Mouse (Mus musculus) intestine, postnatal 0 days (tissue): ENCODE results near the gene Entpd8. TPM values are rescaled to one million over a fixed set of nuclear protein-coding genes. Genes with fewer than 3 reads are reported as not detected.

Experiments
- ATAC-seq: fragments of 200-750 bp; cut with Nextera tagmentation; 2 replicates; pipeline ENCODE4 v1.8.0; 2017; ENCODE audit warnings: mild to moderate bottlenecking, moderate TSS enrichment, moderate library complexity
- H3K27ac ChIP-seq: fragments of 300-500 bp; sonication (generic); 2 replicates; pipeline ENCODE4 v1.5.1; 2014; ENCODE audit warnings: mild to moderate bottlenecking, low read depth, low read length, moderate library complexity
- H3K27me3 ChIP-seq: fragments of 300-500 bp; sonication (generic); replicated peaks from 2 replicates; pipeline ENCODE4 v1.6.1; 2014; ENCODE audit warnings: low read length, mixed read lengths; ENCODE audit not compliant: control insufficient read depth, insufficient read depth
- H3K36me3 ChIP-seq: fragments of 300-500 bp; sonication (generic); 2 replicates; pipeline ENCODE4 v1.6.1; 2014; ENCODE audit warnings: mild to moderate bottlenecking, moderate library complexity; ENCODE audit not compliant: control insufficient read depth, insufficient read depth
- H3K4me1 ChIP-seq: fragments of 300-500 bp; sonication (generic); replicated peaks from 2 replicates; pipeline ENCODE4 v1.6.1; 2014; ENCODE audit warnings: antibody characterized with exemption, low read length, mixed read lengths; ENCODE audit not compliant: control insufficient read depth, insufficient read depth
- H3K4me2 ChIP-seq: fragments of 300-500 bp; sonication (generic); replicated peaks from 2 replicates; pipeline ENCODE4 v1.6.1; 2014; ENCODE audit warnings: low read depth, mild to moderate bottlenecking, moderate library complexity
- H3K4me3 ChIP-seq: fragments of 300-500 bp; sonication (generic); 2 replicates; pipeline ENCODE4 v1.5.1; 2014; ENCODE audit warnings: low read depth, low read length
- H3K9ac ChIP-seq: fragments of 300-500 bp; sonication (generic); 2 replicates; pipeline ENCODE4 v1.6.1; 2014; ENCODE audit warnings: mild to moderate bottlenecking, low read depth, low read length
- H3K9me3 ChIP-seq: fragments of 300-500 bp; sonication (generic); 2 replicates; pipeline ENCODE4 v1.6.1; 2016; ENCODE audit warnings: mixed run types; ENCODE audit not compliant: control insufficient read depth
- CTCF ChIP-seq: sonication (generic); IDR thresholded peaks from 2 replicates; pipeline ENCODE4 v1.5.1; 2016; ENCODE audit warnings: low read depth, mild to moderate bottlenecking, control low read depth, antibody characterized with exemption, moderate library complexity
- WGBS: fragments of 180-500 bp; shearing (Covaris S2); extraction: QIAGEN DNeasy Blood & Tissue Kit; methylation state at CpG from one replicate; pipeline ENCODE4 v1.1.7; 2014; 5-methylcytosine and 5-hydroxymethylcytosine counted together
- polyA plus RNA-seq: library from polyadenylated mRNA; unstranded; fragments of >200 nt; fragmentation: Nextera tagmentation; extraction: Ambion mirVana; gene quantifications from 2 replicates; pipeline ENCODE4 v1.2.1, GENCODE M21; 2015

The Entpd8 gene
- polyA plus RNA-seq, 1 experiment from 2014 or later = 25.9 TPM

- no peaks in the 10 kb centered on the region for H3K27me3 ChIP-seq
- peak; percentile 74 for TF ChIP-seq CTCF
- H3K4me1 ChIP-seq = no peaks in the 10 kb centered on the region
- H3K4me3 ChIP-seq = no peak overlapping the region
- H3K9me3 ChIP-seq = no peaks in the 10 kb centered on the region
- H3K9ac ChIP-seq = no peak overlapping the region
- WGBS = 55% methylated on average over 5 of the region's 5 CpGs
- H3K36me3 ChIP-seq = no peaks in the 10 kb centered on the region
- H3K27ac ChIP-seq = no peak overlapping the region
- ATAC-seq = peak; percentile 21; the same call in 1 of the 2 replicates
- no peak overlapping the region for H3K4me2 ChIP-seq
These were observed 18.9 kb downstream of the Entpd8 start for GRCm38 (mm10) chr2:25098956-25099355.

DNA sequence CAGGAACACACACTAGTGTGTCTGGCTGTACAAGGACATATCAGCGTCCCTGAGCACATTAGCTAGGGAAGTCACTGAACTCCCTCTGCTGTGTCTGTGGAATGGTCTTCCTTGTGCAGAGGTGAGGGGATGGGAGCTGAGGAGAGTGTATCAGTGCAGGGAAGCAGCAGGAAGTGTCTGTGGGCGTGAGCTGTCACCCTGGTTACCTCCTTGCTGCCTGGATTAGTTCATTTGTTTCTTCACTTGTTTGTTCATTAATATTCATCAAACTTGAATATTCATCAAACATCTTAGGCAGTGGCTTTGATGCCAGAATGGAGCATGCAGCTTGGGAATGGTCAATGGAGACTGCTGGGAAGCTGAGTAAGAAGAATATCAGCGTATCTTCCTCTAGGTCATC lies 19.6 kb downstream of the Entpd8 start:
- no peaks in the 10 kb centered on the region for H3K4me1 ChIP-seq
- no peak overlapping the region for H3K9ac ChIP-seq
- H3K36me3 ChIP-seq = no peaks in the 10 kb centered on the region
- no peak for ATAC-seq
- no peaks in the 10 kb centered on the region for H3K27me3 ChIP-seq
- 83% methylated on average over 3 of the region's 3 CpGs for WGBS
- no peak overlapping the region for H3K4me3 ChIP-seq
- no peak overlapping the region for H3K4me2 ChIP-seq
- no peak overlapping the region for H3K27ac ChIP-seq
- H3K9me3 ChIP-seq = no peaks in the 10 kb centered on the region
- no peak for TF ChIP-seq CTCF

DNA sequence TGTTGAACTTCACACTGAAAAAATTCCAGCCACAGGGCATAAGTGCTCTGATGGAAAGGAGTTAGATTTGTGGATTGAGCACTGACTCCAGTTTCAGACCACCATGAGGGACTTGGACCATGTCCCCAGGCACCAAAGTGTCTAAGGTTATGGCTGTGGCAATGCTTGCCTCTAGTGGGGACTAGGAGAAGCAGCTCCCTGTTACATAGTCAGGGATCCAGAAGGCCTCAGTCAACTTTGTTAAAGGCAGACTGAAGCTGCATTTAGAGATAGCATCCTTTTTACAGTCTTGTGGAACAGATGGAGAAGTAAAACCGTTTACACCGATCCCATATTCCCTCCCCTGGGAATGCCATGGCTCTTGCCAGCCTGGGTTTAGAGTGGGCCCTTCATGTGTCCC lies 24.0 kb downstream of the Entpd8 start:
- Histone ChIP-seq H3K4me1 (no peaks in the 10 kb centered on the region), H3K36me3 (no peaks in the 10 kb centered on the region), H3K9me3 (no peaks in the 10 kb centered on the region), H3K4me2 (no peak overlapping the region), H3K27ac (no peak overlapping the region), H3K27me3 (no peaks in the 10 kb centered on the region), H3K4me3 (no peak overlapping the region), H3K9ac (no peak overlapping the region)
- no peak for ATAC-seq
- TF ChIP-seq CTCF = no peak
- whole genome bisulfite sequencing = 85% methylated on average over 2 of the region's 2 CpGs

DNA sequence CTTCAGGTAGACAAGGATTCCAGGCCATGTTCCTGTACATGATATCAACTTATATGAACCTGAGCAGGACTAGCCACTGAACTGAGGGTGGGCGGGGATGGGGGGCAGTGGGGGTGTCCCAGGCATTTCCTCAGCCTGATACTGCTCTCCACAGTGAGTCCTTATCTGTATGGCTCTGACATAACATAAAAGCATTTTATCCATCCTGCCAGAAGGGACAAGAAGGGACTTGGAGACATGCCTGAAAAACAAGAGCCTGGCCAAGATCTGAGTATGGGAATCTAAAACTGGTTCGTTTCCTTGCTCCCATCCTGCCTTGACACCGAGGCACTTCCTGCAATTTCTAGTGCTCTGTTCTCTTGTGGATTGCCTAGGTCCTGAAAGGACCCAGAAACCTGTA lies 25.9 kb downstream of the Entpd8 start:
- H3K9ac ChIP-seq = no peak overlapping the region
- H3K36me3 ChIP-seq = no peaks in the 10 kb centered on the region
- TF ChIP-seq CTCF = no peak
- no peak overlapping the region for H3K27ac ChIP-seq
- no peak overlapping the region for H3K4me2 ChIP-seq
- no peaks in the 10 kb centered on the region for H3K27me3 ChIP-seq
- H3K4me1 ChIP-seq = no peaks in the 10 kb centered on the region
- no peak overlapping the region for H3K4me3 ChIP-seq
- whole genome bisulfite sequencing = 60% methylated on average over 3 of the region's 3 CpGs
- no peaks in the 10 kb centered on the region for H3K9me3 ChIP-seq
- ATAC-seq = no peak

GRCm38 (mm10) chr2:25109487-25109886 lies 29.4 kb downstream of the Entpd8 start:
- Histone ChIP-seq H3K9ac (no peak overlapping the region), H3K4me3 (no peak overlapping the region), H3K36me3 (no peaks in the 10 kb centered on the region), H3K9me3 (no peaks in the 10 kb centered on the region), H3K27ac (no peak overlapping the region), H3K4me2 (no peak overlapping the region), H3K27me3 (no peaks in the 10 kb centered on the region), H3K4me1 (no peaks in the 10 kb centered on the region)
- ATAC-seq = no peak
- no peak for TF ChIP-seq CTCF

DNA sequence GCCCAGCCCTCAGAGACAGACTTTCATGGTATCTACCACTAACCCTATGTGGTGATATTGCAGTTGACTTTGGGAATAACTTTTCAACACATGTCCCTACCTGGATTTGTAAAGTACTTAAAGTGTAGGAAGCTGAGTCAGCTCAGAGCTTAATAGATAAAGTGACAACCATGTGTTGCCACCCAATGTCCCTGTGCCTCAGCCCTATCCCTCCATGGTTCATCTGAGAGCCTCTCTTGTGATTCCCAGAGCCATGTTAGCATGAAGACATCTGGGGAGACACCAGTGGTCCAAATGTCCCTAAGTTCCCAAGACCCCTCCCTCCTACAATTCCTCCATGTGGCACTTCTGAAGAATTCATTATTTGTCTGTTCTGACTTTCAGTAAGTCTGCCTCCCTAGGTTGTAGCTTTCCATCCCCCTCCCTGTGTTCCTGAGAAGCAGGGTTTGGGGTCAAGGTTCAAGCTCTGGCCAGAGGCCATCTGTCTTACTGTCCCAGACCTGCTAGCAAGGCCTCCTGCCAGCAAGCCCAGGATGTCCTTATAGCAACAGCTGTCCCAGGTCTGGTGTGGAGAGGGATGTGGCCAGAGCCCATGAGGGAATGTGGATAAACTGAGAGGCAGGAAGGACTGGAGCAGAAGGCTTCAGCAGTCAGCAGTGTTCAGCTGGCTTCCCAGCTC lies 30.5 kb downstream of the Entpd8 start:
- Histone ChIP-seq H3K36me3 (no peaks in the 10 kb centered on the region), H3K4me3 (no peak overlapping the region), H3K27ac (peak overlapping the region; percentile 57; the same call in 1 of the 2 replicates), H3K27me3 (no peaks in the 10 kb centered on the region), H3K9me3 (no peaks in the 10 kb centered on the region), H3K4me2 (no peak overlapping the region), H3K4me1 (no peaks in the 10 kb centered on the region), H3K9ac (no peak overlapping the region)
- ATAC-seq = peak; percentile 26
- TF ChIP-seq CTCF = no peak
